Mouse (Mus musculus): ENCODE measurements around the gene Mylk3.

- TF ChIP-seq TAL1 (conservative IDR thresholded peaks at IDR 0.05; ENCODE audit: low read depth, low read length) (no peak), CTCF (IDR thresholded peaks at IDR 0.05; ENCODE audit: low read depth, low read length) (no peak)
Measured at GRCm38 (mm10) chr8:85371736-85372464, 14.2 kb downstream of the Mylk3 start.

All from G1E (cell line).